Mouse (Mus musculus): ENCODE measurements around the gene Crcp. TPM values are rescaled to one million over a fixed set of nuclear protein-coding genes. Genes with fewer than 3 reads are reported as not detected.

Crcp gene
- polyA plus RNA-seq, 1 experiment from 2014 or later: 38.7 TPM

DNA sequence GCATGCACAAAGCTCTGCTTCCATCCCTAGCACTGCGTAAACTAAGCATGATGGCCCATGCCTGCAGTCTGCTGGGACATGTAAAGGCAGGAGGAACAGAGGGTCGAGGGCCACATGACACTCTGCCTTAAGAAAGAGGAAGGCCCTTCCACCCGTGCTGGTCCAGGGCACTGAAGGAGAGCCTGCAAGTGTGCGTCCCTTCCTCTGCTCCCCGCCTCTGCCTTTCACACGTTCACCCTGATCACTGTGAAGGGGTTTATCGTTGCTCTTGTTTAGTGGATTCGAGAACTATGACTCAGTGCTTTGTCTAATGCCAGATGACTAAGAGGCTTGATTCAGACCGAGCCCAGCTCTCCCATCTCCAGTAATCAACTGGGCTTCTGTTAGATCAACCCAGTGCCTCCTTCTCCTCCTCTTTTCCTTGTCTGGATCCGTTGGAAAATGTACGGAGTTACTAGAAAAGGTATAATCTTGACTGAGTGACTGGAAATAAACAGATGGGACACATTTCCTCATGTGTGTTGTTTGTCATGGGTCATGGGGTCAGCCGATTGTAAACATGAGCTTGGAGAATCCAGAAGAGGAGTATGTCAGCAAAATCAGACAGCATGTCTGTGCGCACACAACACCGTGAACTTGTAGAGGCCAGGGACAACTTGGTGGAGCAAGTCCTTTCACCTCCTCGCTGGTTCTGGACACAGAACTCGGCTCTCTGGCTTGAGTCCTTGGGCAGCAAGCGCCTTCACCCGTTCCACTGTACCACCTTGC is 60.7 kb downstream of the Crcp start:
- Histone ChIP-seq H3K36me3 (ENCODE audit: control insufficient read depth, insufficient read depth, low read length) (0 out of 2 replicates have a peak, but pooled peaks cover 4% of the 10 kb centered on the region), H3K4me1 (ENCODE audit: control insufficient read depth, insufficient read depth, low read length) (peaks cover 5% of the 10 kb centered on the region; the same call in 1 of the 2 replicates), H3K9ac (ENCODE audit: low read depth, low read length) (no peak overlapping the region), H3K9me3 (ENCODE audit: control insufficient read depth, low read length) (no peaks in the 10 kb centered on the region), H3K27ac (ENCODE audit: low read length) (no peak overlapping the region), H3K27me3 (replicated peaks; ENCODE audit: control insufficient read depth, insufficient read depth, low read length) (no peaks in the 10 kb centered on the region), H3K4me2 (ENCODE audit: low read depth, low read length) (no peak overlapping the region), H3K4me3 (ENCODE audit: low read length) (no peak overlapping the region)
- ATAC-seq: no peak
- 73% methylated on average over 18 of the region's 18 CpGs for WGBS

DNA sequence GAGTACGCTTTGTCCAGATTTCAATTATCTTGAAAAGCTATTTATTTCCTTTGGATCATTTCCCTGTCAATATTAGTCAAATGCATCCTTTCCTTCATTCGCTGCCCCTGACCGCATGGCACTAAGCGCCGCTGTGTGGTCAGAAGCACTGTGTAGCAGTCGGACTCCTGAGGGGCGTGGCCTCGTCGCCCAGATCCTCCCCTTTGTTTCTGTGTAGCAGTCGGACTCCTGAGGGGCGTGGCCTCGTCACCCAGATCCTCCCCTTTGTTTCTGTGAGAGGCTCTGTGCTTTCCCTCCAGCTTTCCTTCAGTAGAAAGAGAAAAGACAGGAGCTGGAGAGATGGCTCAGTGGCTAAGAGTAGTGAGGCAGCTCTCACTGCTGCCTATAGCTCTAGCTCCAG is 67.7 kb downstream of the Crcp start:
- Histone ChIP-seq H3K9me3 (ENCODE audit: control insufficient read depth, low read length) (no peaks in the 10 kb centered on the region), H3K4me3 (ENCODE audit: low read length) (no peak overlapping the region), H3K27ac (ENCODE audit: low read length) (no peak overlapping the region), H3K36me3 (ENCODE audit: control insufficient read depth, insufficient read depth, low read length) (no peaks in the 10 kb centered on the region; the same call in 1 of the 2 replicates), H3K9ac (ENCODE audit: low read depth, low read length) (no peak overlapping the region), H3K4me2 (ENCODE audit: low read depth, low read length) (no peak overlapping the region), H3K27me3 (replicated peaks; ENCODE audit: control insufficient read depth, insufficient read depth, low read length) (no peaks in the 10 kb centered on the region), H3K4me1 (ENCODE audit: control insufficient read depth, insufficient read depth, low read length) (0 out of 2 replicates have a peak, but pooled peaks cover 3% of the 10 kb centered on the region)
- peak; percentile 62; the same call in 1 of the 2 replicates for ATAC-seq
- WGBS: 68% methylated on average over 12 of the region's 12 CpGs

DNA sequence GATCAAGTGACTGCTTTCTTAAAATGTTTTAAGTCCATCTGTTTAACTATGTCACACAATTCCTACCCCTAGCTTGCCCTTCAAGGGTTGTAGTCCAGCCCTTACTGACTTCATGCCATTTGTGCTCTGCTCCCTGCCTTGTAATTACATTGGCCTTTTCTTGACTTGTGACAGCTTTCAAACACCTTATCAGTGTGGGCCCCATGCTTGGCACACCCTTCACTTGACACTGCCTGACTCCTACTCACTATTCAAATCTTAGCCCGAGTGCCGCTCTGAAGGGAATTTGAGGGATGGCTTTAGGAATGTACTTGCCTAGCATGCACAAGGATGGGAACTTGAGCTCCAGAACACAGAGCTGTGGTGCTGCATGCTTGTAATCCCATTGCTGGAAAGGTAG is 68.7 kb downstream of the Crcp start:
- peak; percentile 71; the same call in 1 of the 2 replicates for ATAC-seq
- Histone ChIP-seq H3K4me1 (ENCODE audit: control insufficient read depth, insufficient read depth, low read length) (0 out of 2 replicates have a peak, but pooled peaks cover 3% of the 10 kb centered on the region), H3K9me3 (ENCODE audit: control insufficient read depth, low read length) (no peaks in the 10 kb centered on the region), H3K9ac (ENCODE audit: low read depth, low read length) (no peak overlapping the region), H3K4me2 (ENCODE audit: low read depth, low read length) (no peak overlapping the region), H3K4me3 (ENCODE audit: low read length) (no peak overlapping the region), H3K27me3 (replicated peaks; ENCODE audit: control insufficient read depth, insufficient read depth, low read length) (no peaks in the 10 kb centered on the region), H3K27ac (ENCODE audit: low read length) (no peak overlapping the region), H3K36me3 (ENCODE audit: control insufficient read depth, insufficient read depth, low read length) (no peaks in the 10 kb centered on the region; the same call in 1 of the 2 replicates)
- WGBS: 64% methylated on average over 2 of the region's 2 CpGs

DNA sequence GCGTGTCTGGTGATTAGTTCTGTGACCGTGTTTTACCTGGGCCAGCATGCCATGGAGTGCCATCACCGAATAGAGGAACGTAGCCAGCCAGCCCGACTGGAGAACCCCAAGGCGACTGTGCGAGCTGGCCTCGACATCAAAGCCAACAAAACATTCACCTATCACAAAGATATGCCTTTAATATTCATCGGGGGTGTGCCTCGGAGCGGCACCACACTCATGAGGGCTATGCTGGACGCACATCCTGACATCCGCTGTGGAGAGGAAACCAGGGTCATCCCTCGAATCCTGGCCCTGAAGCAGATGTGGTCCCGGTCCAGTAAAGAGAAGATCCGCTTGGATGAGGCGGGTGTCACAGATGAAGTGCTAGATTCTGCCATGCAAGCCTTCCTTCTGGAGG is 72.6 kb downstream of the Crcp start:
- H3K9me3 ChIP-seq (ENCODE audit: control insufficient read depth, low read length): no peaks in the 10 kb centered on the region
- H3K4me2 ChIP-seq (ENCODE audit: low read depth, low read length): no peak overlapping the region
- no peak overlapping the region for H3K27ac ChIP-seq (ENCODE audit: low read length)
- 0 out of 2 replicates have a peak, but pooled peaks cover 3% of the 10 kb centered on the region for H3K4me1 ChIP-seq (ENCODE audit: control insufficient read depth, insufficient read depth, low read length)
- no peaks in the 10 kb centered on the region for H3K27me3 ChIP-seq (replicated peaks; ENCODE audit: control insufficient read depth, insufficient read depth, low read length)
- no peak overlapping the region for H3K4me3 ChIP-seq (ENCODE audit: low read length)
- no peaks in the 10 kb centered on the region for H3K36me3 ChIP-seq (ENCODE audit: control insufficient read depth, insufficient read depth, low read length)
- H3K9ac ChIP-seq (ENCODE audit: low read depth, low read length): no peak overlapping the region
- 97% methylated on average over 17 of the region's 17 CpGs for WGBS
- no peak for ATAC-seq

DNA sequence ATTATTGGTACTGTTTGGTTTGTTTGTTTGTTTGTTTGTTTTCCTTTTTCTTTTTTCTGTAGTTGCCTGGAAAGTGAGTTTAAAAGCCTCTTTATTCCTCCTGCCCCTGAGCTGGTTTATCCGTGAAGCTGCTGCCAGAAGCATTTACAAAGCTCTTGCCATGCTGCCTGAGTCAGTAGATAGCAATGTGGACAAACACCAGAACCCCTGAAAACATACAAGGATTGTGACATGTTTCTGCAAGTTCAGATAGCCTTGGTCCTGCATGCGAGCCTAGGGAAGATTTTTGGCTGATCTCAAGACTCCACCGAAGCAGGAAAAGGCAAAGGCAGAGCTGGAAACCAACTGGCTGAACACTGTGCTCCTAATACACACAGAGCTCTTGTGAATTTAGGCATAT is 80.3 kb downstream of the Crcp start:
- H3K9me3 ChIP-seq (ENCODE audit: control insufficient read depth, low read length): no peaks in the 10 kb centered on the region
- 78% methylated on average over 3 of the region's 3 CpGs for WGBS

More for the DNA sequence above, 80.3 kb downstream of the Crcp start:
- Histone ChIP-seq H3K27ac (ENCODE audit: low read length) (no peak overlapping the region), H3K36me3 (ENCODE audit: control insufficient read depth, insufficient read depth, low read length) (no peaks in the 10 kb centered on the region), H3K4me1 (ENCODE audit: control insufficient read depth, insufficient read depth, low read length) (no peaks in the 10 kb centered on the region), H3K4me2 (ENCODE audit: low read depth, low read length) (no peak overlapping the region), H3K4me3 (ENCODE audit: low read length) (no peak overlapping the region), H3K9ac (ENCODE audit: low read depth, low read length) (no peak overlapping the region), H3K27me3 (replicated peaks; ENCODE audit: control insufficient read depth, insufficient read depth, low read length) (no peaks in the 10 kb centered on the region)
- ATAC-seq: no peak

Other genes with a start within 250 kb of the Crcp start
- gene Psph, start 241.8 kb upstream of the Crcp start, polyA plus RNA-seq (2015; fragmentation: Nextera tagmentation; extraction: Ambion mirVana): 48.0 and 57.1 TPM in 2 replicates
- 33.4 and 35.3 TPM in 2 replicates for gene Sumf2, start 182.3 kb upstream of the Crcp start, polyA plus RNA-seq (2015; fragmentation: Nextera tagmentation; extraction: Ambion mirVana)
- 1,153 and 1,157 TPM in 2 replicates for gene Chchd2, start 141.8 kb upstream of the Crcp start, polyA plus RNA-seq (2015; fragmentation: Nextera tagmentation; extraction: Ambion mirVana)
- gene Zbed5, start 133.6 kb upstream of the Crcp start, polyA plus RNA-seq (2015; fragmentation: Nextera tagmentation; extraction: Ambion mirVana): 2.2 and 2.4 TPM in 2 replicates
- gene Phkg1, start 130.7 kb upstream of the Crcp start, polyA plus RNA-seq (2015; fragmentation: Nextera tagmentation; extraction: Ambion mirVana): 0.11 TPM in 1 of 2 replicates, not detected in the other
- gene Nupr1l, start 120.8 kb upstream of the Crcp start, polyA plus RNA-seq (2015; fragmentation: Nextera tagmentation; extraction: Ambion mirVana): 2.1 and 2.3 TPM in 2 replicates
- 22.1 and 28.8 TPM in 2 replicates for gene Vkorc1l1, start 87.3 kb upstream of the Crcp start, polyA plus RNA-seq (2015; fragmentation: Nextera tagmentation; extraction: Ambion mirVana)
- 110 and 131 TPM in 2 replicates for gene Gusb, start 26.2 kb upstream of the Crcp start, polyA plus RNA-seq (2015; fragmentation: Nextera tagmentation; extraction: Ambion mirVana)
- 74.1 and 89.4 TPM in 2 replicates for gene Asl, start within 50 bp of the Crcp start, polyA plus RNA-seq (2015; fragmentation: Nextera tagmentation; extraction: Ambion mirVana)
- gene Tpst1, start 44.0 kb downstream of the Crcp start, polyA plus RNA-seq (2015; fragmentation: Nextera tagmentation; extraction: Ambion mirVana): 46.4 and 51.7 TPM in 2 replicates
- 3.7 and 4.1 TPM in 2 replicates for gene Kctd7, start 115.6 kb downstream of the Crcp start, polyA plus RNA-seq (2015; fragmentation: Nextera tagmentation; extraction: Ambion mirVana)
- gene Rabgef1, start 142.5 kb downstream of the Crcp start, polyA plus RNA-seq (2015; fragmentation: Nextera tagmentation; extraction: Ambion mirVana): 26.1 and 26.8 TPM in 2 replicates
- gene Tmem248, start 187.8 kb downstream of the Crcp start, polyA plus RNA-seq (2015; fragmentation: Nextera tagmentation; extraction: Ambion mirVana): 27.3 and 28.6 TPM in 2 replicates
- gene Sbds, start 226.2 kb downstream of the Crcp start, polyA plus RNA-seq (2015; fragmentation: Nextera tagmentation; extraction: Ambion mirVana): 78.1 and 83.6 TPM in 2 replicates
- 22.6 and 24.8 TPM in 2 replicates for gene Tyw1, start 226.3 kb downstream of the Crcp start, polyA plus RNA-seq (2015; fragmentation: Nextera tagmentation; extraction: Ambion mirVana)

Measured in intestine, embryonic 16.5 days (tissue).